Mouse (Mus musculus) testis, adult 2 months (tissue): Measurements from ENCODE around the gene Aldob.

Experiments used
- CTCF ChIP-seq: fragments of 200-500 bp; IDR thresholded peaks from 2 replicates; pipeline ENCODE4 v1.5.1; 2012; ENCODE audit warnings: low read depth, mild to moderate bottlenecking, inconsistent platforms, low read length, moderate library complexity; ENCODE audit not compliant: control insufficient read depth, insufficient read depth, insufficient replicate concordance
- POLR2A ChIP-seq: fragments of 200-500 bp; IDR thresholded peaks from 2 replicates; pipeline ENCODE4 v1.6.1; 2012; ENCODE audit warnings: low read depth, mild to moderate bottlenecking, inconsistent platforms, low read length, moderate library complexity; ENCODE audit not compliant: control insufficient read depth

DNA sequence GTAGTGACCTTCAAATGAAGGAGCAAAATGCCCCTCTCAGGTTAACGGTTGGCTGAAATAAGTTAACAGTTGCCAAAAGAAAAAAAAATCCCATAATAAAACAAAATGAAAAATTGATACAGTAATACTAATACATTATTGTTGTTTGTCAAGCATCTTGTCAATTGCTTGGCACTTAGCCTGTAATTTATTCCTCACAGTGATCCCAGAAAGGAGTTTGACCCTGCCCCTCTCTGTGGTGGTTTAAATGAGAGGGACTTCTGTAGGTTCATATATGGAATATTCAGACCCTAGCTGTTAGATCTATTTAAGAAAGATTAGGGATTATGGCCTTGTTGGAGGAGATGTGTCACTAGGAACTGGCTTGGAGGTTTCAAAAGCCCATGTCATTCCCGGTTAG is 3.3 kb downstream of the Aldob start:
- TF ChIP-seq POLR2A: no peak
- no peak for TF ChIP-seq CTCF
